Mouse (Mus musculus) gastrocnemius, adult 2 months (tissue): ENCODE measurements at regions not wholly inside any gene's neighbourhood (a gene's known extent, or its start where the extent isn't known, plus 50 kb on each side); places are given as distances from the start of the nearest gene placed in this dataset.

ENCODE experiments used
- DNase-seq: peaks from one replicate; pipeline ENCODE4 v3.0.0; 2022
- H3K27ac ChIP-seq: fragments of 200-600 bp; 2 replicates; pipeline ENCODE4 v1.8.1; 2022; ENCODE audit warnings: mild to moderate bottlenecking
- H3K4me3 ChIP-seq: fragments of 200-600 bp; 2 replicates; pipeline ENCODE4 v1.8.1; 2022; ENCODE audit warnings: mild to moderate bottlenecking, moderate library complexity
- CTCF ChIP-seq: fragments of 200-600 bp; IDR thresholded peaks from 2 replicates; pipeline ENCODE4 v1.8.1; 2022; ENCODE audit warnings: antibody characterized with exemption, mild to moderate bottlenecking, moderate library complexity
- intact Hi-C: fragments of 180-260 bp; cut with DNase I; formaldehyde crosslinking; loops from one replicate; pipeline ENCODE4 v1.15.1; 2025

- Histone ChIP-seq H3K27ac (no peak overlapping the region), H3K4me3 (no peak overlapping the region)
- no peak for TF ChIP-seq CTCF
- intact Hi-C loops, result no loop called here
- no peak for DNase-seq
These were observed 456.9 kb downstream of the Mdfic start for GRCm38 (mm10) chr6:16177313-16177712.

GRCm38 (mm10) chr6:16187983-16188550 lies 467.6 kb downstream of the Mdfic start:
- Histone ChIP-seq H3K4me3 (no peak overlapping the region), H3K27ac (no peak overlapping the region)
- no peak for DNase-seq
- TF ChIP-seq CTCF, result no peak
- intact Hi-C loops, result no loop called here

DNA sequence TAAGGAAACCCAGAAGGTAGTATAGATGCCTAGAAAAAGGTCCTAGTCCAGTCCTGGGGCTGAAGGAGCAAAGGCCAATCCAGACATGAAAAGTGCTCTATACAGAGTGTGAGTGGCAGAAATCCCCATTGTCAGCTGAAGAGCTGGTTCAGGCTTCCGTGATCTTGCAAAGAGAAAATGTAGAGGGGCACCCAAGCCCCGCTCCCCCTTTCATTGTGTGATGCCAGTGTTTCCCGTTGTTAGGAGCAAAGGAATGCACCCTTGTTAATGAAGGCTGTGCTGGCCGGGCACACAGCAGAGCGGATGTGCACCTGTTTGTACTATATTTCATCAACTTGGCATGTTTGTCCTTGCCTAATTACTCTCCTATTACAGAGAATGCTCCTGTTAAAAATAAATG lies 492.5 kb downstream of the Mdfic start:
- TF ChIP-seq CTCF, result no peak
- Histone ChIP-seq H3K4me3 (no peak overlapping the region), H3K27ac (no peak overlapping the region)
- intact Hi-C loops, result no loop called here
- no peak for DNase-seq

- intact Hi-C loops, result no loop called here
- no peak for DNase-seq
- TF ChIP-seq CTCF, result no peak
- no peak overlapping the region for H3K4me3 ChIP-seq
- no peak overlapping the region for H3K27ac ChIP-seq
These were observed 493.2 kb downstream of the Mdfic start for GRCm38 (mm10) chr6:16213635-16214034.

- peak; percentile 66 for TF ChIP-seq CTCF
- intact Hi-C loops, result loop anchor here (2.0 kb wide), 1 partner anchor 1382 kb away; no protein-coding TSS in a partner anchor
- no peak overlapping the region for H3K4me3 ChIP-seq
- no peak for DNase-seq
- H3K27ac ChIP-seq, result no peak overlapping the region
These were observed 500.7 kb downstream of the Mdfic start for GRCm38 (mm10) chr6:16221002-16221627.
